Mouse (Mus musculus) CD4-positive, CD25-positive, alpha-beta regulatory T cell, adult 4 months (primary cell): ENCODE measurements around the gene Rnf6. TPM values are rescaled to one million over a fixed set of nuclear protein-coding genes. Genes with fewer than 3 reads are reported as not detected.
A peak's percentile ranks its signal among the peaks of the same experiment; 100 is the strongest.
"Not testable (repeated sequence)": the region's sequence is repeated elsewhere in the genome, so short reads cannot be mapped to it uniquely, and the experiment has no call there.

Experiments used
- ATAC-seq: one replicate; pipeline ENCODE4 v1.8.0; 2017
- polyA plus RNA-seq, 2 experiments: library from polyadenylated mRNA; unstranded; fragments of 100-300 nt; shearing (Covaris generic); gene quantifications; one replicate each; pipeline ENCODE4 v1.2.1; 2017

Rnf6 gene
- polyA plus RNA-seq, 2 experiments from 2014 or later = 84.5 to 104 TPM

DNA sequence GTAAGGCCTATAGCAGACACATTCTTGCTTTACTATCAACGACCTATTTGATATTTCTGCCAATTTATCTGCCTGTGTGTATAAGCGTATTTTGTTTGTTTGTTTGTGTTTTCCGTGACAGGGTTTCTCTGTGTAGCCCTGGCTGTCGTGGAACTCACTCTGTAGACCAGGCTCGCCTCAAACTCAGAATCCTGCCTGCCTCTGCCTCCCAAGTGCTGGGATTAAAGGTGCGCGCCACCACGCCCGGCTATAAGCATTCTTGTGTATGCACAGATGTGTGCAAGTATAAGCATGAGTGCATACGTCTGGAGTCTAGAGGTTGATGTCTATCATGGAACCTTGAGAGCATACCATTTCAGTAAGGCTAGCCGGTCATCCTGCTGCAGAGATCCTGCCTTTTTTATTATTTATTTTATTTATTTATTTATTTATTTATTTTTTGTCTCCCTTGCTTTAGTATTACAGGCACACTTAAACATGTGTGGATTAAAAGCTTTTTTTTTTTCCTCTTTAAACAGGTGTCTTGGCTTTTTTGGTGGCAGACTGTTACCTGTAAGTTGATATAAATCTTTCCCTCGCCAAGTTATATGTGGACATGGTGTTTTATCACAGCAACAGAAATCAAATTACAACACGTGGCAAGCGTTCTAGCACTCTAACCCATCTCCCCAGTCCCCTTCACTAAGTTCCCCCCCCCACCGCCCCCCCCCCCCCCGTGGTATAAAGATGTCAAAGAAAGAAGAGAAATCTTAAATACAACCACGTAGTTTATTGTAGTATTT lies 8.7 kb upstream of the Rnf6 start:
- no peak for ATAC-seq

GRCm38 (mm10) chr5:146227496-146227895 lies 6.1 kb upstream of the Rnf6 start:
- no peak for ATAC-seq

- no peak for ATAC-seq
Measured at GRCm38 (mm10) chr5:146223786-146224185, 2.4 kb upstream of the Rnf6 start.

GRCm38 (mm10) chr5:146221722-146222121 lies 367 bp upstream of the Rnf6 start:
- ATAC-seq = no peak

GRCm38 (mm10) chr5:146220501-146220878 lies 865 bp downstream of the Rnf6 start:
- ATAC-seq = peak; percentile 56

GRCm38 (mm10) chr5:146205537-146205936 lies 15.8 kb downstream of the Rnf6 start:
- no peak for ATAC-seq

GRCm38 (mm10) chr5:146203921-146204320 lies 17.4 kb downstream of the Rnf6 start:
- no peak for ATAC-seq

- no peak for ATAC-seq
Measured at GRCm38 (mm10) chr5:146200580-146200979, 20.8 kb downstream of the Rnf6 start.

GRCm38 (mm10) chr5:146199540-146199939 lies 21.8 kb downstream of the Rnf6 start:
- no peak for ATAC-seq

- no peak for ATAC-seq
Measured at GRCm38 (mm10) chr5:146199073-146199472, 22.3 kb downstream of the Rnf6 start.

DNA sequence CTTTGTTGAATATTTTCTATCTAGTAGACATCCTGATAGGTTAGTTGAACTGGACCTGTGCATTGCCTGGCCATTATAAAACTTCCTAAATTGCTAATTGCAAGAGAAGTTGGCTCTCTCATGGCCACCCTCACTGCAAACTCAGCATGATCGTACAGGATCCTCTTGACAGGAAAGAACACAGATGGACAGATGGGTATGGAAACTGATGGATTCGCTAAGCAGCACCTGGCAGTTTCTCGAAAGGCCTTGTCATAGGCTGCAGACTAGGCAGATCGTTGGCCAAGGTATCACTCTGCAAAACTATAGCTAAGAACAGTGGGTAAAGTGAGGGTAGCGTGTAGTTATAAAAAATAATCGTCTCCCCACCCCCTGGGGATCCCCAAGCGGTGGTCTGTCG lies 28.0 kb downstream of the Rnf6 start:
- ATAC-seq = no peak

DNA sequence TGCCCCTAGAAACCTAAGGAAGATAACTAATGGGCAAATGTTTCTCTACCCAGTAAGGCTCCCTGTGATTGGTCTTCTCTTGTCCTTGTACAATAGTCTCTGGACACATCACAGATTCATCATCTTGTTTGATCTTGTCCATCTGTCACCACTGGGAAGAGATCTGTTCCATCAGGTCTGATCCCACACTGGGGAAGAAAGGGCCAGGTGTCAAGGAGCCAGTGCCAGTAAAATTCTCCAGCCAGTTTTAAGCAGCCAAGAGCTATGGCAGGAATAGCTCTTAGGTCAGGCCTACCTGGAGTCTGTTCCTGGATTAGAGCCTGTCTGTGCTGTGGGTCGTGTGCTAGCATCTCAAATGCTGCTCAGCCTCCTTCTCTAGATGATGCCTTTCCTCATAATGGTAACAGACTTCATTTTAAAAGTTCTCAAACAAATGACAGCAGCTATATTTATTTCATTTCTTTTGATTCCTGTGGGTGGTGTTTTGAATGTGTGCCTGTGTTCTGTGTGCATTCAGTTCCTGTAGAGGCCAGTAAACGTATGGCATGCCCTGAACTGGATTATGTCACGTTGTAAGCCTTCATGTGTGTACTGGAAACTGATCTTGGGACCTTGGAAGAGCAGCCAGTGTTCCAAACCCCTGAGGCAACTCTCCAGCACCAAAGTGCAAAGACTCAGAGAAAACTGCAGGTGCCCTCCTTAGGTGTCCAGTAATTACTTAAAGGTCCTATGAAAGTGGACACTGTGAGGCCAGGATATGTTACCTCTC lies 30.7 kb downstream of the Rnf6 start:
- ATAC-seq = no peak

GRCm38 (mm10) chr5:146190093-146190492 lies 31.3 kb downstream of the Rnf6 start:
- no peak for ATAC-seq

- ATAC-seq = no peak
Measured at GRCm38 (mm10) chr5:146188712-146189111, 32.6 kb downstream of the Rnf6 start.

DNA sequence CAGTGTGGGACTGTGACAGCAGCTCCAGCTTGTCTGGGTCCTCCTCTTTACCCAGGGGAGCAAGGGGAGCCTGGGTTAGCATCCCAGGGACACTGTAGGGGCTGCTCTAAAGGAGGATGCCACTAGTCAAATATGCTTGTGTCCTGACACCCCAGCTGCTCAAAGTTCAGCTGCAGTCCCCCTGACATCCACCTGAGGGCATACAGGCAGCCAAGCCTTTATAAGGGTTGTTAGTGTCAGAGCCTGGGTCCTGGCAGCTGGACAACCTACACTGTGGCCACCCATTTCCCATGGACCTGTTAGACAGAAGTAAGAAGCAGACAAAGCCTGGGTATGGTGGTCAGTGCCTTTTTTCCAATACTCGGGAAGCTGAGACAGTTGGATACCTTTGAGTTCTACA lies 33.2 kb downstream of the Rnf6 start:
- ATAC-seq = no peak

- not testable (repeated sequence) for ATAC-seq
Measured at GRCm38 (mm10) chr5:146187441-146187840, 33.9 kb downstream of the Rnf6 start.

GRCm38 (mm10) chr5:146185204-146185603 lies 36.2 kb downstream of the Rnf6 start, which contains the start of gene 1700001J03Rik:
Gene 1700001J03Rik, minus strand, starts transcription at chr5:146185304.
- ATAC-seq = not testable (repeated sequence)

- not testable (repeated sequence) for ATAC-seq
Measured at GRCm38 (mm10) chr5:146172744-146173143, 48.6 kb downstream of the Rnf6 start.

GRCm38 (mm10) chr5:146170621-146171020 lies 50.7 kb downstream of the Rnf6 start, which contains the start of gene Gm6309:
Gene Gm6309, minus strand, starts transcription at chr5:146170721.
- ATAC-seq = not testable (repeated sequence)

- not testable (repeated sequence) for ATAC-seq
Measured at GRCm38 (mm10) chr5:146160439-146160838, 60.9 kb downstream of the Rnf6 start, which contains the start of gene Gm5565. Gene Gm5565, minus strand, starts transcription at chr5:146160539.
